Mouse (Mus musculus): ENCODE results near the gene 1110059G10Rik. TPM values are rescaled to one million over a fixed set of nuclear protein-coding genes. Genes with fewer than 3 reads are reported as not detected.

1110059G10Rik gene
- polyA plus RNA-seq, 1 experiment from 2014 or later, result 30.0 TPM

- Histone ChIP-seq H3K36me3 (ENCODE audit: control insufficient read depth, insufficient read depth, low read length) (no peaks in the 10 kb centered on the region), H3K4me1 (ENCODE audit: control insufficient read depth in 2 of 2, insufficient read depth in 2 of 2, low read length in 2 of 2) (no peaks in the 10 kb centered on the region), H3K9me3 (ENCODE audit: control insufficient read depth, low read length) (no peaks in the 10 kb centered on the region), H3K27me3 (ENCODE audit: control insufficient read depth, insufficient read depth, low read length) (no peaks in the 10 kb centered on the region), H3K27ac (replicated peaks in 1 of 2; ENCODE audit: control insufficient read depth in 1 of 2, insufficient read depth in 1 of 2, low read depth in 2 of 2, low read length in 2 of 2) (no peak overlapping the region), H3K9ac (ENCODE audit: low read length) (peak overlapping the region; percentile 80), H3K4me2 (ENCODE audit: low read length) (peak overlapping the region; percentile 86), H3K4me3 (ENCODE audit: control insufficient read depth in 1 of 2, insufficient read depth in 1 of 2, low read depth in 1 of 2, low read length in 2 of 2) (peak overlapping the region; percentile 67 to 82)
- WGBS, result 12% methylated on average over 32 of the region's 32 CpGs
- peak; percentile 85 for ATAC-seq (ENCODE audit: insufficient number of reproducible peaks, insufficient read depth, low FRiP score, low read depth)
These were observed 47.9 kb downstream of the 1110059G10Rik start for GRCm38 (mm10) chr9:122902717-122903535.

- no peak for ATAC-seq (ENCODE audit: insufficient number of reproducible peaks, insufficient read depth, low FRiP score, low read depth)
- no peak overlapping the region for H3K4me3 ChIP-seq (ENCODE audit: control insufficient read depth in 1 of 2, insufficient read depth in 1 of 2, low read depth in 1 of 2, low read length in 2 of 2)
- 74% methylated on average over 2 of the region's 2 CpGs for WGBS
These were observed 49.8 kb downstream of the 1110059G10Rik start for GRCm38 (mm10) chr9:122901047-122901446.

More at GRCm38 (mm10) chr9:122901047-122901446, 49.8 kb downstream of the 1110059G10Rik start:
- peaks cover under 1% of the 10 kb centered on the region for H3K9me3 ChIP-seq (ENCODE audit: control insufficient read depth, low read length)
- no peaks in the 10 kb centered on the region for H3K36me3 ChIP-seq (ENCODE audit: control insufficient read depth, insufficient read depth, low read length)
- no peaks in the 10 kb centered on the region for H3K27me3 ChIP-seq (ENCODE audit: control insufficient read depth, insufficient read depth, low read length)
- H3K9ac ChIP-seq (ENCODE audit: low read length), result no peak overlapping the region
- no peaks in the 10 kb centered on the region for H3K4me1 ChIP-seq (ENCODE audit: control insufficient read depth in 2 of 2, insufficient read depth in 2 of 2, low read length in 2 of 2)
- H3K27ac ChIP-seq (replicated peaks in 1 of 2; ENCODE audit: control insufficient read depth in 1 of 2, insufficient read depth in 1 of 2, low read depth in 2 of 2, low read length in 2 of 2), result no peak overlapping the region
- H3K4me2 ChIP-seq (ENCODE audit: low read length), result no peak overlapping the region

Other genes starting within 250 kb of the 1110059G10Rik start
- not detected in 2 replicates for gene Topaz1, start 203.7 kb downstream of the 1110059G10Rik start, polyA plus RNA-seq (2014; fragmentation: Nextera tagmentation; extraction: Ambion mirVana)
- gene Tcaim, start 145.5 kb downstream of the 1110059G10Rik start, polyA plus RNA-seq (2014; fragmentation: Nextera tagmentation; extraction: Ambion mirVana), result 6.2 and 6.9 TPM in 2 replicates
- 0.36 TPM in 1 of 2 replicates, not detected in the other for gene Gm35549, start 107.0 kb downstream of the 1110059G10Rik start, polyA plus RNA-seq (2014; fragmentation: Nextera tagmentation; extraction: Ambion mirVana)
- 34.8 and 36.7 TPM in 2 replicates for gene Zfp445, start 85.0 kb downstream of the 1110059G10Rik start, polyA plus RNA-seq (2014; fragmentation: Nextera tagmentation; extraction: Ambion mirVana)
- 1.1 and 1.5 TPM in 2 replicates for gene Zkscan7, start 65.3 kb downstream of the 1110059G10Rik start, polyA plus RNA-seq (2014; fragmentation: Nextera tagmentation; extraction: Ambion mirVana)
- gene Zfp105, start 27.9 kb downstream of the 1110059G10Rik start, polyA plus RNA-seq (2014; fragmentation: Nextera tagmentation; extraction: Ambion mirVana), result 10.8 and 11.5 TPM in 2 replicates
- 22.2 and 26.2 TPM in 2 replicates for gene Kif15, start within 50 bp of the 1110059G10Rik start, polyA plus RNA-seq (2014; fragmentation: Nextera tagmentation; extraction: Ambion mirVana)
- 23.0 and 23.5 TPM in 2 replicates for gene Tmem42, start 70.3 kb upstream of the 1110059G10Rik start, polyA plus RNA-seq (2014; fragmentation: Nextera tagmentation; extraction: Ambion mirVana)
- gene Tgm4, start 83.7 kb upstream of the 1110059G10Rik start, polyA plus RNA-seq (2014; fragmentation: Nextera tagmentation; extraction: Ambion mirVana), result 0.35 and 0.49 TPM in 2 replicates
- gene Zdhhc3, start 162.2 kb upstream of the 1110059G10Rik start, polyA plus RNA-seq (2014; fragmentation: Nextera tagmentation; extraction: Ambion mirVana), result 36.5 and 36.9 TPM in 2 replicates
- gene Exosc7, start 162.2 kb upstream of the 1110059G10Rik start, polyA plus RNA-seq (2014; fragmentation: Nextera tagmentation; extraction: Ambion mirVana), result 68.0 and 72.9 TPM in 2 replicates
- gene Clec3b, start 199.9 kb upstream of the 1110059G10Rik start, polyA plus RNA-seq (2014; fragmentation: Nextera tagmentation; extraction: Ambion mirVana), result not detected in 2 replicates

Data from heart, embryonic 14.5 days (tissue).